Mouse (Mus musculus) gastrocnemius, adult 2 months (tissue): Measurements from ENCODE around the gene Trim28. TPM values are rescaled to one million over a fixed set of nuclear protein-coding genes. Genes with fewer than 3 reads are reported as not detected.

Source experiments
- DNase-seq: peaks from one replicate; pipeline ENCODE4 v3.0.0; 2022
- H3K27ac ChIP-seq: fragments of 200-600 bp; 2 replicates; pipeline ENCODE4 v1.8.1; 2022; ENCODE audit warnings: mild to moderate bottlenecking
- H3K4me3 ChIP-seq: fragments of 200-600 bp; 2 replicates; pipeline ENCODE4 v1.8.1; 2022; ENCODE audit warnings: mild to moderate bottlenecking, moderate library complexity
- CTCF ChIP-seq: fragments of 200-600 bp; IDR thresholded peaks from 2 replicates; pipeline ENCODE4 v1.8.1; 2022; ENCODE audit warnings: antibody characterized with exemption, mild to moderate bottlenecking, moderate library complexity
- intact Hi-C: fragments of 180-260 bp; cut with DNase I; formaldehyde crosslinking; loops from one replicate; pipeline ENCODE4 v1.15.1; 2025
- total RNA-seq, 2 experiments: library from RNA; stranded (reverse); gene quantifications; 2 replicates each; pipeline ENCODE4 v1.2.3; 2021

Gene Trim28
- total RNA-seq, 2 experiments from 2014 or later: 71.3 to 71.5 TPM

DNA sequence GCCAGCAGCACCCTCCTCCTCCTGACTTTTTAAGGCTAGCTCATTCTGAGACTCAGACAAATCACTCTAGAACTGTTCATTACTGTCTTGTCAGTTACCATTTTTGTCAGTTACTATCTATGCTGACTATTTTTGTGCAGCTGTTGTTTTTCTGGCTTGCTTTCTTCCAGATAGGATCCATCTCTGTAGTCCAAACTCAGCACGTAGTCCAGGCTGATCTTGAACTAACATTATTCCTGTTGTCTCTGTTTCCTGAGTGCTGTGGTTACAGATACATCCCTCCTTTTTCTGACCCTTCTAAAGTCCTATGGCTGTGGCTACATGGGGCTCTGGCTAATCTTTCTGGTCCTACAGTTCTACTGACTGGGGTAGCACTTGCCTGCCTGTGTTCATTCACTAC, 40.3 kb downstream of the Trim28 start:
- DNase-seq: no peak
- Histone ChIP-seq H3K4me3 (peak overlapping the region; percentile 85), H3K27ac (peak overlapping the region; percentile 100)
- intact Hi-C loops: loop anchor here (5.0 kb wide), 1 partner anchor 117 kb away; the partner anchor contains the start of gene Rps5
- TF ChIP-seq CTCF: no peak

DNA sequence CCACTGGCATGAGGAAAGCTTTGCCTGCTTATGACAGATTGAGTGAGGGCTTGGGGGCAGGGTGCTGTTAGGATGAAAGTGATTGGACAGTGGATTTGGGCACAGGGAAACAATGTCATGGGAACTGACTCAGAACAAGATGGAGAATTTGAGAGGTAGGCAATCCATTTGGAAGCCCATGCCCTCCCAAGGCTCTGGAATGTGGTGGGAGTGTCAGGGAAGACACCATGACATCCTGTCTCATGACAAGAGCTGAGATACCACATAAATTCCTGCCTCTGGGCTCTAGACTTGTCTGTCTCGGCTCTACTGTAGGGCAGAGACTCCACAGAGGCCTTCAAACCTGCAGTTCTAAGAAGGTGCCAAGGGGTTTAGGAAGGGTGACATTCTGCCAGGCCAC, 42.3 kb downstream of the Trim28 start:
- intact Hi-C loops: no loop called here
- Histone ChIP-seq H3K4me3 (no peak overlapping the region), H3K27ac (no peak overlapping the region)
- TF ChIP-seq CTCF: no peak
- DNase-seq: no peak

DNA sequence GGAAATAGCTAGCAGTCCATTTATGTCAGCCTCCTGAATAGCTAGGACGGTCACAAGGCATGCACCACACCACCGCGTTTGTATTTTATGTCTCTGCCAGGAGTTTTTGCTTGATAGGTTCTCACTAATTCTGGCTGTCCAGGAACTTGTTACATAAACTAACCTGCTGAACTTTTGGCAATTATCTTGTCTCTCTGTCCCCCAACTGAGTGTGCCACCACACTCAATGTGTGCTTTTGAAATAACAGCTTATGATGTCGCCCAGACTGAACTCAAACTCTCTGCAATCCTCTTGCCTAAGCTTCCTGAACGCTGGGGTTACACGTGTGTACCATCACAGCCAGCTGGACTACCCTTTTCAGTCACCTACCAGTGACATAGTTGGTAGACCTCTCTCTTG, 43.6 kb downstream of the Trim28 start:
- no peak overlapping the region for H3K27ac ChIP-seq
- no peak for TF ChIP-seq CTCF
- intact Hi-C loops: no loop called here
- no peak overlapping the region for H3K4me3 ChIP-seq
- no peak for DNase-seq

DNA sequence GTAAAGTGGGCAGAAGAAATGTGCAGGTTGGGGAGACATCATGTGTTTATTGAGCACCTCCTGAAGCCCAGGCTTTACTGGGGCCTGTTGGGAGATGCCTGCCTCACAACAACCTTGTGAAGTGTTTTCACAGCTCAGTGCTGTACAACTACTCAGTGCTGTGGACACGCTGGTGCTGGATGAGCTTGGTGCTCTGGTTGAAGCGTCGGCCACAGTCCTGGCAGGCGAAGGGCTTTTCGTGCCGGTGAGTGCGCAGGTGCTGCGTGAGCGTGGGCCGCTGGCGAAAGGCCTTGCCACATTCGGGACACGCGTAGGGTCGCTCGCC, 44.2 kb downstream of the Trim28 start:
- no peak for TF ChIP-seq CTCF
- intact Hi-C loops: no loop called here
- H3K4me3 ChIP-seq: no peak overlapping the region

DNA sequence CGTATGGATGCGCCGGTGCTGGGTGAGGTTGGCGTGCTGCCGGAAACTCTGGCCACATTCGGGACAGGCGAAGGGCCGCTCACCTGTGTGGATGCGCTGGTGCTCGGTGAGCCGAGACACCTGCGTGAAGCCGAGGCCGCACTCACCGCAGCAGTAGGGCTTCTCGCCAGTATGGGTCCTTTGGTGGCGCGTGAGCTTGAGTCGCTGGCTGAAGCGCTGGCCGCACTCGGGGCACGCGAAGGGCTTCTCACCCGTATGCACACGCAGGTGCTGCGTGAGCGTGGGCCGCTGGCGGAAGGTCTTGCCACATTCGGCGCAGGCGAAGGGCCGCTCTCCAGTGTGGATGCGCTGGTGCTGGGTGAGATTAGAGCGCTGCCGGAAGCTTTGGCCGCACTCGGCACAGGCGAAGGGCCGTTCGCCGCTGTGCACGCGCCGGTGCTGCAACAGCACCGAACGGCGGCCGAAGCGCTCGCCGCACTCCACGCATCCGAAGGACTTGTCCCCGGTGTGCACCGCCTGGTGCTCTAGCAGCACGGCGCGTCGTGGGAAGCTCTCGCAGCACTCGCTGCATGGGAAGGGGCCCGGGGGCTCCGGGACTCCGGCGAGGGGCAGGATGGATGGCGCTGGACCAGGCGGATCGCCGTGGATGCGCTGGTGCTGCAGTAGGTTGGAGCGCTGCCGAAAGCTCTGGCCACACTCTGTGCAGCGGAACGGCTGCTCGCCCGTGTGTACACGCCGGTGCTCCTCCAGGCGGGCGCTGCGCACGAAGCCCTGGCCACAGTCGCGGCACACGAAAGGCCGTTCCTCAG, 44.7 kb downstream of the Trim28 start:
- Histone ChIP-seq H3K27ac (no peak overlapping the region), H3K4me3 (peak overlapping the region; percentile 59)
- peak; percentile 58 for DNase-seq
- intact Hi-C loops: no loop called here
- no peak for TF ChIP-seq CTCF

More for the DNA sequence above, 44.2 kb downstream of the Trim28 start:
- no peak for DNase-seq
- H3K27ac ChIP-seq: no peak overlapping the region

DNA sequence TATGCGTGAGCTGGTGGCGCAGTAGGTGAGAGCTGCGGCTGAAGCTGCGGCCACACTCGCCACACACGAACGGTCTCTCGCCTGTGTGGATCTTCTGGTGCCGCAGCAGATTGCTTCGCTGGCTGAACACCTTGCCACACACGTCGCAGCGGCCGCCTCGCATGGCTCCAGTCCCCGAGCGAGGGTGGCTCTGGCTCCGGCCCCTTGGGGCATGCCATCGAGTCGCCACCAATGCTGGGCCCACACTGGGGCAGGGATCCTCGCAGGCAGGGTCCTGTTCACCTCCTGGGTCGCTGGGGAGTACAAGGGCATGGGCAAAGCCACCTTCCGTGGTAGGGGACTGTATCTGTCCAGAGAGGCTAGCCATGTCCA, 45.3 kb downstream of the Trim28 start:
- no peak for DNase-seq
- Histone ChIP-seq H3K4me3 (peak overlapping the region; percentile 59), H3K27ac (no peak overlapping the region)
- no peak for TF ChIP-seq CTCF
- intact Hi-C loops: no loop called here

DNA sequence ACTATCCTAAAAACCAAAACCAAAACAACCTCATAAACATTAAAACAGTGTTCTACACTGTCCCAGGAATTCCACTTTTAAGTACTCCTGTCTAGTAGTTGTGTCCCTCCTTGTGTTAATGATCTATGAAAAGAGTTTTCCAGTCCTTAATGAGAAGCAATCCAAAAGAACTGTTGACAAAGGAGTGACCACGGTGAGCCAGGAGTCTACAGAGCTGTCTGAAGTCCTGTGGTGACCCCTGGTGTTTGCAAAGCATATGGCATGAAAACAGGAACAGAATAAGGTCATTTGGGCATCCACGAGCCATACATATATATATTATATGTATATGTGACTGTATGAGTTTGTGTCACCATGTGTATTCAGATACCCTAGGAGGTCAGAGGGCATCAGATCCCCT, 47.2 kb downstream of the Trim28 start:
- peak; percentile 85 for TF ChIP-seq CTCF
- DNase-seq: peak; percentile 49
- Histone ChIP-seq H3K27ac (no peak overlapping the region), H3K4me3 (no peak overlapping the region)
- intact Hi-C loops: loop anchor here (1.0 to 5.0 kb wide), 2 partner anchors 37 to 134 kb away; no protein-coding TSS in a partner anchor

DNA sequence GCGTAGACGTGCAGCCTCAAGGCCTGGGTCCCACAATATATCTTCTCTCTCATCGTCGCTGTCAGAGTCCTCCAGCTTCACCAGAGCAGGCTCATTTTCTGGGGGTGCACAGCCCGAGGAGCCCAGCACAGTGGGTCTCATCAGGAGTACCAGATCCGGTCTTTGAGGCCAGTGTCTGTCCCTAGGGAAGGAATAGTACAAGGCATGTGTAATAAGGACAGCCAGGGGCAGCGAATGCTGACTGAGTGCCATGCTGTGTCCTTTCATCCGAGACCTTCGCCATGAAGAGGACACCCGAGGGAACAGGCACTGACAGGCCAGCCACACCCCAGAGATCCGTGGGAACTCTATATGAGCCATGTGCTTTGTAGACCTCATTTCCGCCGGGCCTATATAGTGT, 54.1 kb downstream of the Trim28 start:
- DNase-seq: no peak
- no peak for TF ChIP-seq CTCF
- Histone ChIP-seq H3K27ac (no peak overlapping the region), H3K4me3 (no peak overlapping the region)
- intact Hi-C loops: loop anchor here (5.0 to 10.0 kb wide), 3 partner anchors 156 to 568 kb away; partner anchors contain the start of genes Lig1, Zscan22 and Zswim9

DNA sequence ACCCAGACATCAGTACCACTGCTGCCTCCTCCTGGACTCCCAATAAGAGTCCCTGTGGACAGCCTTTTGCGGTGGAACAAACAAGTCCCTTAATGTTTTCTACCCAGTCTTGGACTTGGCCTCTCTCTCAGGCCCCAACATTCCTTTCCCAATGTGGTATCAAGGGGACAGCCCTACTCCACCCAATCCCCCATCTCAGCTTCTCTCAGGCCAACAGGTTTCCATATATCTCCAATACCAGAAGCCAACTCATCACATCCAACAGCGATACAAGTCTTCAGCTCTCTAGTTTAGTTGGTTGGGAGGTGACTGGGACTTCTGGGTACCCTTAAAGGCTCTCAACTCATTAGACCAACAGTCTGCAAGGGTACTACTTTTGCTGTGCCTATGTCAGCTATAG, 54.6 kb downstream of the Trim28 start:
- intact Hi-C loops: loop anchor here (5.0 to 10.0 kb wide), 3 partner anchors 156 to 569 kb away; partner anchors contain the start of genes Lig1, Zscan22 and Zswim9
- TF ChIP-seq CTCF: no peak
- peak overlapping the region; percentile 91 for H3K4me3 ChIP-seq
- no peak for DNase-seq
- H3K27ac ChIP-seq: peak overlapping the region; percentile 94

DNA sequence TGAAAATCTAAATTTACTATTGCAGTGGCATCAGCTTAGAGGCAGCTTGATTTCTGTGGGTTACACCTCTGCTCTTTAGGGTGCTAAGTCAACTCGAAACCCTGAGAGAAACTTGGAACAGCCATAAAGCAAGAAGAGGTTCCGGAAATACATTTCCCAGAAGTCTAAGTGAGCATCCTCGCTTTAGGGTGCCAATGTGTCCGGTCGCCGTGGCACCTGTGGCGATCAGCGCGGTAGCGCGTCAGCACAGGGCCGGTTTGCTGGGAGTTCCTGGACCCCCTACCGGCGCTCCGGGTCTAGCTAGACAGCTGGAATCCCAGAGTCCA, 55.0 kb downstream of the Trim28 start:
- no peak for TF ChIP-seq CTCF
- DNase-seq: no peak
- Histone ChIP-seq H3K4me3 (peak overlapping the region; percentile 91), H3K27ac (peak overlapping the region; percentile 94)
- intact Hi-C loops: loop anchor here (5.0 to 10.0 kb wide), 3 partner anchors 157 to 569 kb away; partner anchors contain the start of genes Lig1, Zscan22 and Zswim9

DNA sequence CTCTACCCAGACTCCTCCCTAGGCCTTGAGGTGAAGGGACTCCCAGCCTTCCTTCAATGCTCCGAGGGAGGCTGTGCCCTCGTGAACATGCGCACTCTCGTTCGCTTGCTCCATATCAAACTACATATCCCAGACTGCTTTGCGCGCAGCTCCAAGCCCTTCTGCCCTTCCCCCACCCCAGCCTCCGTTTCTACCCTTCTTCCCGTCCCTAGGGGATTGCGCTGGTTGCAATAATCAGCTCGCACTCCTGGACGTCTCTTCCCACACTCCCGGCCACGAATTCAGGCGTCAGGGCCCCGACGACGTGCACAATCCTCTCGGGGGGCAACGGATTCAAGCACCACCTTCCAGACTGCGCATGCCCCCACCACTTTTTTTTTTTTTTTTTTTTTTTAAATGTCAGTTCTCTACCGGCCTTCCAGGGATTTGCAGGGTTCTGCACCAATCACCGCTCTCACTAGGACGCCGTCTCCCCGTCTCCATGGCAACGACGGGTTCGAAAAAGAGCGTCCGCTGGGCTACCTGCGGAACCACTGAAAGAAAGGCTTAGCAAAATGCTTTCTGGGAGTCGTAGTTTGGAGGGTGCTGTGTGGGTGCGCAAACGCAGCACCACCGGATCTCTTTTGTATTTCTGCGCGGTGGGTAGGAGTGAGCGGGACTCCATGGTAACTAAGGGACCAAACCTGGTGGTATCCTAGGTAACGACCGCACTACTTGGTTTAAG, 55.5 kb downstream of the Trim28 start, which contains the start of gene Mzf1:
Gene Mzf1, minus strand, starts transcription at position 478 of the 724 bp plus-strand sequence.
- intact Hi-C loops: loop anchor here (5.0 to 10.0 kb wide), 3 partner anchors 157 to 570 kb away; partner anchors contain the start of genes Lig1, Zscan22 and Zswim9
- Histone ChIP-seq H3K4me3 (peak within 1 kb of the TSS; percentile 91), H3K27ac (peak within 1 kb of the TSS; percentile 94)
- no peak for TF ChIP-seq CTCF
- peak; percentile 94 for DNase-seq

DNA sequence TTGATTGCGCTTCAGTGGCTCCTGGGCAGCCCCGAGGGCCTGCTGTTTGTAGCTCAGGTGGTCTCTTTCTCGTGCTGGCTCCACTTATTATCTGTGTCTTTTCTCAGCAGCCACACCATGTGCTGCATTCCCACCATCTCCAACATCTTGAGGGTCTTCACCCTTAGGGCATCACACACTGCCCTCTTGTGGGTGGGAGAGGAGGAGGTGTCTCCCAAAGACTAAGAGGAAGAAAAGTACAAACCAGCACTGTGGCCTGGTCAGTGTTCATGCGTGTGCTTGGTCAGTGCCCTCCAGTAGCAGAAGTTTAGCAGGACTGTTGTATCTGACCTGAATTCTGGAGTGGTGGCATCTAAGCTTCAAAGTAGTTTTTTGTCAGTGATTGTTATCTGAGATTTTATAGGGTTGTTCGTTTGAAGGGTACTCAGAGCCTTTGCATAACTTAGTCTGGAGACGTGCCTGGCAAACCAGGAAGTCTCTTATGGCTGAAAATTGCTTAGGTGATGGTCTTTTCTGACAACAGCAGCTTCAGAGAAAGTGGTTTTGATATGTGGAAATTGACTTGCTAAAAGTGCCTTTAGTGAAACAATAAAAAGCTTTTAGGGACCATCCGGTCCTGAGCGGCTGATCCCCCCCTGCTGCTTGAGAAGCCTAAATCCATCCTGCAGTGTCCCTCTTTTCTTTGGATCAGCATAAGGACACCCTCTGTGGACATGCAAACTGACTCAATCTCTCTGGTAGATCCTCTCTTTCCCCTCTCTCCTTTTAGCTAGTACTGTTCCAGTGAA, 58.2 kb downstream of the Trim28 start:
- Histone ChIP-seq H3K27ac (no peak overlapping the region), H3K4me3 (no peak overlapping the region)
- DNase-seq: no peak
- TF ChIP-seq CTCF: no peak; the same call in 1 of the 2 replicates
- intact Hi-C loops: loop anchor here (10.0 kb wide), 1 partner anchor 572 kb away; no protein-coding TSS in a partner anchor
